11 mouse cellular contexts compared by ENCODE assay signal in the genomic region with DNA sequence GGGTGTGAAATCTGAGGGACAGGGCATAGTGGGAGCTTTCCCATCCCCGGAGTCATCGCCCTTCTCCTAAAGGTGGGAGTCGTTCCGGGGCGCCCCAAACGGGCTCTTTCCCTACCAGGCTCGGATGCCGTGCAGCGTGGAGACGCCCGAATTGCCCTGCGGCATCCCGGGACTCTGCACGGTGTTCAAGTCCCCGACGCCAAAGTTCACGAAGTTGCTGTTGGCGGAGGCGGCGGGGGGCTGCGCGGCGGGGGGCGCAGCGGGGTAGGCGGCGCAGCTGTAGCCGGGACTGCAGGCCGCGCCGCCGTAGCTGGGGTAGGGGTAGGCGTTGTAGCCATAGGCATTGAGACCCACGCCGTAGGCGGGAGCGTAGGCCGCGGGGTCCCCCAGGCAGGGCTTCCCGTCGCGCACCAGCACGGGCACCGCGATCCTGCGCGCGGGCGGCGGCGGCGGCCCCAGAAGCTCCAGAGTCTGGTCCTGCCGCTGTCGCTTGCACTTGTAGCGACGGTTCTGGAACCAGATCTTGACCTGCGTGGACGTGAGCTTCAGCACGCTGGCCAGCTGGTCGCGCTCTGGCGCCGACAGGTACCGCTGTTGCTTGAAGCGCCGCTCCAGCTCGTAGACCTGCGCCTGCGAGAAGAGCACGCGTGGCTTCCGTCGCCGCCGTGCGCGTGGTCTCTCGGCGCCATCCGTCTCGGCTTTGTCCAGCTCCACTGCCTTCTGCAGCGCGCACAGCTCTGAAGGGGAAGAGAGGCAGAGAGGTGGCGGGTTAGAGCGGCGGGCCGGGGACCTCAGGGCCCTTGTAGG. TPM values are rescaled to one million over a fixed set of nuclear protein-coding genes. Genes with fewer than 3 reads are reported as not detected.
DNase-seq lines count a peak whose midpoint lies in the region; ATAC-seq and TF ChIP-seq lines count a peak whose summit lies in the region.
"Had no signal": no experiment of that assay in that cellular context is flagged by ENCODE, and none has a peak within 500 bp of the region (broad histone marks: within the 10 kb centered on the region; RNA-seq: fewer than 3 reads in every experiment).

No protein-coding gene starts in this region.

- ATAC-seq in kidney, embryonic 15.5 days (replicated peaks; ENCODE audit: low FRiP score), result no peak
- no peak for ATAC-seq in embryonic facial prominence, embryonic 12.5 days (ENCODE audit: insufficient number of reproducible peaks, insufficient read depth, low FRiP score, low TSS enrichment)
- no peak for ATAC-seq in hindbrain, embryonic 13.5 days (ENCODE audit: low FRiP score)
- no peak for ATAC-seq in midbrain, embryonic 15.5 days (replicated peaks)

- peaks cover 100% of the 10 kb centered on the region for H3K27me3 ChIP-seq in kidney, embryonic 15.5 days
- H3K27me3 ChIP-seq in kidney, adult 2 months (replicated peaks; ENCODE audit: control insufficient read depth, insufficient read depth, low read length), result peaks cover 19% of the 10 kb centered on the region
- H3K27me3 ChIP-seq in embryonic facial prominence, embryonic 12.5 days, result peaks cover 100% of the 10 kb centered on the region
- H3K27me3 ChIP-seq in hindbrain, embryonic 13.5 days, result peaks cover 100% of the 10 kb centered on the region
- peaks cover 96% of the 10 kb centered on the region for H3K27me3 ChIP-seq in midbrain, embryonic 15.5 days (replicated peaks)
- H3K27me3 ChIP-seq: CH12.LX had no signal

- H3K27ac ChIP-seq in kidney, embryonic 15.5 days, result no peak overlapping the region
- no peak overlapping the region for H3K27ac ChIP-seq in kidney, adult 2 months (ENCODE audit: insufficient read depth, low read depth, low read length)
- H3K27ac ChIP-seq in embryonic facial prominence, embryonic 12.5 days, result no peak overlapping the region
- no peak overlapping the region for H3K27ac ChIP-seq in hindbrain, embryonic 13.5 days
- H3K27ac ChIP-seq in midbrain, embryonic 15.5 days, result no peak overlapping the region

- H3K4me3 ChIP-seq in kidney, embryonic 15.5 days (replicated peaks), result peak overlapping the region; percentile 24
- no peak overlapping the region for H3K4me3 ChIP-seq in kidney, adult 2 months (ENCODE audit: insufficient read depth, low read depth, low read length)
- peak overlapping the region; percentile 23 for H3K4me3 ChIP-seq in embryonic facial prominence, embryonic 12.5 days
- peak overlapping the region; percentile 9; the same call in 1 of the 2 replicates for H3K4me3 ChIP-seq in hindbrain, embryonic 13.5 days
- H3K4me3 ChIP-seq in midbrain, embryonic 15.5 days, result peak overlapping the region; percentile 21

- H3K36me3 ChIP-seq in kidney, embryonic 15.5 days, result no peaks in the 10 kb centered on the region
- no peaks in the 10 kb centered on the region for H3K36me3 ChIP-seq in kidney, adult 2 months (ENCODE audit: control insufficient read depth, insufficient read depth, low read length)
- no peaks in the 10 kb centered on the region for H3K36me3 ChIP-seq in embryonic facial prominence, embryonic 12.5 days
- no peaks in the 10 kb centered on the region for H3K36me3 ChIP-seq in hindbrain, embryonic 13.5 days
- no peaks in the 10 kb centered on the region for H3K36me3 ChIP-seq in midbrain, embryonic 15.5 days (replicated peaks)

- H3K9ac ChIP-seq in kidney, embryonic 15.5 days, result no peak overlapping the region
- H3K9ac ChIP-seq in embryonic facial prominence, embryonic 12.5 days, result no peak overlapping the region
- H3K9ac ChIP-seq in hindbrain, embryonic 13.5 days, result no peak overlapping the region
- no peak overlapping the region for H3K9ac ChIP-seq in midbrain, embryonic 15.5 days

- H3K4me2 ChIP-seq in kidney, embryonic 15.5 days, result peak overlapping the region; percentile 36
- H3K4me2 ChIP-seq in embryonic facial prominence, embryonic 12.5 days (replicated peaks), result peak overlapping the region; percentile 30
- H3K4me2 ChIP-seq in hindbrain, embryonic 13.5 days, result 0 out of 2 replicates have a peak overlapping the region, but pooled peaks have one; percentile 8
- peak overlapping the region; percentile 30 for H3K4me2 ChIP-seq in midbrain, embryonic 15.5 days

- DNase-seq in kidney, adult 2 months, result no peak
- DNase-seq in right cerebral cortex, postnatal 25 days, result no peak
- no peak for DNase-seq in adrenal gland, postnatal 10 days
- DNase-seq in kidney, postnatal 36 days, result no peak
- DNase-seq: cerebellum, adult 18-20 months had no signal

- TF ChIP-seq CTCF in kidney, adult 2 months (conservative IDR thresholded peaks at IDR 0.05; ENCODE audit: insufficient read depth, insufficient read length, low read depth, low read length), result no peak

- WGBS in kidney, embryonic 15.5 days, result under 1% methylated on average over 85 of the region's 87 CpGs
- 2% methylated on average over 87 of the region's 87 CpGs for WGBS in kidney, adult 2 months
- under 1% methylated on average over 80 of the region's 87 CpGs for WGBS in embryonic facial prominence, embryonic 12.5 days
- under 1% methylated on average over 85 of the region's 87 CpGs for WGBS in hindbrain, embryonic 13.5 days
- WGBS in midbrain, embryonic 15.5 days, result 2% methylated on average over 77 of the region's 87 CpGs

- peaks cover 20% of the 10 kb centered on the region for H3K4me1 ChIP-seq in kidney, embryonic 15.5 days
- H3K4me1 ChIP-seq in kidney, adult 2 months (ENCODE audit: control insufficient read depth, insufficient read depth, low read length), result no peaks in the 10 kb centered on the region
- peaks cover 4% of the 10 kb centered on the region; the same call in 1 of the 2 replicates for H3K4me1 ChIP-seq in embryonic facial prominence, embryonic 12.5 days
- peaks cover 13% of the 10 kb centered on the region for H3K4me1 ChIP-seq in hindbrain, embryonic 13.5 days (replicated peaks)
- peaks cover 17% of the 10 kb centered on the region for H3K4me1 ChIP-seq in midbrain, embryonic 15.5 days

- no peaks in the 10 kb centered on the region for H3K9me3 ChIP-seq in kidney, embryonic 15.5 days (replicated peaks)
- no peaks in the 10 kb centered on the region for H3K9me3 ChIP-seq in embryonic facial prominence, embryonic 12.5 days
- no peaks in the 10 kb centered on the region for H3K9me3 ChIP-seq in hindbrain, embryonic 13.5 days
- no peaks in the 10 kb centered on the region for H3K9me3 ChIP-seq in midbrain, embryonic 15.5 days

- TF ChIP-seq POLR2A in kidney, adult 2 months (IDR thresholded peaks at IDR 0.05; ENCODE audit: low read depth, low read length), result no peak

RNA-seq across cellular contexts. Expression of a gene that starts 5.7 kb away (rescaled TPM):
- not detected in 2 replicates for polyA plus RNA-seq in kidney, embryonic 15.5 days (2015; fragmentation: Nextera tagmentation; extraction: Ambion mirVana)
- polyA plus RNA-seq in kidney, adult 2 months (2012; rRNA removed), result 0.05 TPM in 1 of 2 replicates, not detected in the other
- polyA plus RNA-seq in embryonic facial prominence, embryonic 12.5 days (2016; fragmentation: Nextera tagmentation; extraction: Ambion mirVana), result 2.6 and 3.1 TPM in 2 replicates
- 0.39 and 0.67 TPM in 2 replicates for polyA plus RNA-seq in hindbrain, embryonic 13.5 days (2015; fragmentation: Nextera tagmentation; extraction: Ambion mirVana)
- 0.10 and 0.92 TPM in 2 replicates for polyA plus RNA-seq in midbrain, embryonic 15.5 days (2015; fragmentation: Nextera tagmentation; extraction: Ambion mirVana)
- total RNA-seq in adrenal gland, postnatal 10 days (2021), result not detected
- total RNA-seq: CH12.LX had no signal
- polyA plus RNA-seq: large intestine, adult 2 months had no signal

RNA-seq across cellular contexts. Expression of a gene that starts 58.2 kb away (rescaled TPM):
- polyA plus RNA-seq in kidney, embryonic 15.5 days (2015; fragmentation: Nextera tagmentation; extraction: Ambion mirVana), result 51.3 and 52.3 TPM in 2 replicates
- polyA plus RNA-seq in kidney, adult 2 months (2012; rRNA removed), result 18.4 and 21.4 TPM in 2 replicates
- 53.6 and 58.6 TPM in 2 replicates for polyA plus RNA-seq in embryonic facial prominence, embryonic 12.5 days (2016; fragmentation: Nextera tagmentation; extraction: Ambion mirVana)
- 50.3 and 60.7 TPM in 2 replicates for polyA plus RNA-seq in hindbrain, embryonic 13.5 days (2015; fragmentation: Nextera tagmentation; extraction: Ambion mirVana)
- polyA plus RNA-seq in midbrain, embryonic 15.5 days (2015; fragmentation: Nextera tagmentation; extraction: Ambion mirVana), result 60.6 and 61.5 TPM in 2 replicates
- total RNA-seq in adrenal gland, postnatal 10 days (2021), result 10 to 100 TPM; 26.8 to 34.3 TPM
